Mouse (Mus musculus) erythroblast, embryonic 14.5 days (primary cell): ENCODE results near the gene Aqr.

Experiments
- GATA1 ChIP-seq: IDR thresholded peaks from 2 replicates; pipeline ENCODE4 v1.6.1; 2012; ENCODE audit warnings: low read length, inconsistent platforms, mixed read lengths
- TAL1 ChIP-seq: IDR thresholded peaks from 3 replicates; pipeline ENCODE4 v1.6.1; 2012; ENCODE audit warnings: low read length, inconsistent platforms, mixed read lengths

DNA sequence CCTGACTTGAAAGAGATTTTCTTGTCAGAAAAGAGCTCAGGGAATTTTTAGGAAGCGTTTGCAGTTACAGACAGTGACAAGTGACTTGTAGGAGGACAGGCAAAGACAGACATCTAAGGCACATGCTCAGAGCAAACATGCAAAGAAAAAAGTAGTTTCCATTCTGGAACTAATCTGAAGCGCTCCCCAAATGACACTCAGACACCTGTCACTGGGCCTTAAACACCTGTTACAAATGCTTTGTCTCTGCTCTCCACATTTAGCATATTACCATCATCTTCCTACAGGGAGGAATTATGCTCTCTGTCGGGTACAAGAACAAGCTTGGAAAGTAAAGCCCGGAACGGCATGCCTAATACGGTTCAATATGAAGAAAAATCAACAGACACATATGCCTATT lies 43.0 kb downstream of the Aqr start:
- TF ChIP-seq GATA1 (no peak), TAL1 (no peak)
